Mouse (Mus musculus): Measurements from ENCODE around the gene Acss2. TPM values are rescaled to one million over a fixed set of nuclear protein-coding genes. Genes with fewer than 3 reads are reported as not detected.

Acss2 gene
- polyA plus RNA-seq, 1 experiment from 2014 or later: 20.8 TPM

- H3K27ac ChIP-seq: no peak overlapping the region
- H3K4me1 ChIP-seq (replicated peaks; ENCODE audit: insufficient read depth, low read length): 0 out of 2 replicates have a peak, but pooled peaks cover 3% of the 10 kb centered on the region
- 85% methylated on average over 4 of the region's 4 CpGs for WGBS
- TF ChIP-seq CTCF (IDR thresholded peaks at IDR 0.05; ENCODE audit: low read depth): no peak
- ATAC-seq (replicated peaks; ENCODE audit: low FRiP score, low read depth) (no peak), DNase-seq (ENCODE audit: low spot score) (no peak)
- H3K27me3 ChIP-seq (ENCODE audit: insufficient read depth, low read length): no peaks in the 10 kb centered on the region
- no peak overlapping the region for H3K4me2 ChIP-seq (ENCODE audit: low read length)
- H3K36me3 ChIP-seq (ENCODE audit: insufficient read depth, low read length): no peaks in the 10 kb centered on the region
- no peak overlapping the region for H3K9ac ChIP-seq (ENCODE audit: low read depth, low read length)
- no peak overlapping the region for H3K4me3 ChIP-seq (replicated peaks; ENCODE audit: low read depth, low read length)
- H3K9me3 ChIP-seq (replicated peaks; ENCODE audit: low read length): no peaks in the 10 kb centered on the region
Measured at GRCm38 (mm10) chr2:155606360-155606759, 88.6 kb downstream of the Acss2 start.

- H3K4me1 ChIP-seq (replicated peaks; ENCODE audit: insufficient read depth, low read length): no peaks in the 10 kb centered on the region; the same call in 1 of the 2 replicates
- no peaks in the 10 kb centered on the region for H3K27me3 ChIP-seq (ENCODE audit: insufficient read depth, low read length)
- no peak within 1 kb of the TSS for H3K4me3 ChIP-seq (replicated peaks; ENCODE audit: low read depth, low read length)
- TF ChIP-seq CTCF (IDR thresholded peaks at IDR 0.05; ENCODE audit: low read depth): no peak
- ATAC-seq (replicated peaks; ENCODE audit: low FRiP score, low read depth): no peak
- no peak within 1 kb of the TSS for H3K27ac ChIP-seq
- no peak within 1 kb of the TSS for H3K9ac ChIP-seq (ENCODE audit: low read depth, low read length)
- 30% methylated on average over 4 of the region's 4 CpGs for WGBS
- H3K9me3 ChIP-seq (replicated peaks; ENCODE audit: low read length): no peaks in the 10 kb centered on the region
- no peaks in the 10 kb centered on the region for H3K36me3 ChIP-seq (ENCODE audit: insufficient read depth, low read length)
- no peak for DNase-seq (ENCODE audit: low spot score)
- no peak within 1 kb of the TSS for H3K4me2 ChIP-seq (ENCODE audit: low read length)
Measured at GRCm38 (mm10) chr2:155610978-155611377, 93.2 kb downstream of the Acss2 start, which contains the start of gene Myh7b. Gene Myh7b (plus strand): TSS chr2:155611212.

- H3K27ac ChIP-seq: no peak overlapping the region
- 84% methylated on average over 9 of the region's 9 CpGs for WGBS
- no peaks in the 10 kb centered on the region; the same call in 1 of the 2 replicates for H3K4me1 ChIP-seq (replicated peaks; ENCODE audit: insufficient read depth, low read length)
- H3K27me3 ChIP-seq (ENCODE audit: insufficient read depth, low read length): no peaks in the 10 kb centered on the region
- H3K4me2 ChIP-seq (ENCODE audit: low read length): no peak overlapping the region
- ATAC-seq (replicated peaks; ENCODE audit: low FRiP score, low read depth) (no peak), DNase-seq (ENCODE audit: low spot score) (no peak)
- no peak overlapping the region for H3K4me3 ChIP-seq (replicated peaks; ENCODE audit: low read depth, low read length)
- no peak for TF ChIP-seq CTCF (IDR thresholded peaks at IDR 0.05; ENCODE audit: low read depth)
- H3K9me3 ChIP-seq (replicated peaks; ENCODE audit: low read length): no peaks in the 10 kb centered on the region
- H3K36me3 ChIP-seq (ENCODE audit: insufficient read depth, low read length): no peaks in the 10 kb centered on the region
- H3K9ac ChIP-seq (ENCODE audit: low read depth, low read length): no peak overlapping the region
Measured at GRCm38 (mm10) chr2:155611834-155612550, 94.2 kb downstream of the Acss2 start.

GRCm38 (mm10) chr2:155613326-155613755 lies 95.6 kb downstream of the Acss2 start:
- WGBS: 3% methylated on average over 20 of the region's 20 CpGs
- Histone ChIP-seq H3K4me1 (replicated peaks; ENCODE audit: insufficient read depth, low read length) (no peaks in the 10 kb centered on the region; the same call in 1 of the 2 replicates), H3K9ac (ENCODE audit: low read depth, low read length) (no peak overlapping the region), H3K36me3 (ENCODE audit: insufficient read depth, low read length) (no peaks in the 10 kb centered on the region), H3K4me2 (ENCODE audit: low read length) (peak overlapping the region; percentile 47), H3K27ac (no peak overlapping the region), H3K27me3 (ENCODE audit: insufficient read depth, low read length) (no peaks in the 10 kb centered on the region), H3K9me3 (replicated peaks; ENCODE audit: low read length) (no peaks in the 10 kb centered on the region), H3K4me3 (replicated peaks; ENCODE audit: low read depth, low read length) (peak overlapping the region; percentile 13)
- ATAC-seq (replicated peaks; ENCODE audit: low FRiP score, low read depth) (peak; percentile 93), DNase-seq (ENCODE audit: low spot score) (peak; percentile 73)
- TF ChIP-seq CTCF (IDR thresholded peaks at IDR 0.05; ENCODE audit: low read depth): no peak

GRCm38 (mm10) chr2:155613953-155614352 lies 96.2 kb downstream of the Acss2 start:
- WGBS: 72% methylated on average over 8 of the region's 8 CpGs
- Histone ChIP-seq H3K4me1 (replicated peaks; ENCODE audit: insufficient read depth, low read length) (no peaks in the 10 kb centered on the region; the same call in 1 of the 2 replicates), H3K27ac (no peak overlapping the region), H3K4me2 (ENCODE audit: low read length) (peak overlapping the region; percentile 47; the same call in 1 of the 2 replicates), H3K36me3 (ENCODE audit: insufficient read depth, low read length) (no peaks in the 10 kb centered on the region), H3K4me3 (replicated peaks; ENCODE audit: low read depth, low read length) (no peak overlapping the region), H3K9me3 (replicated peaks; ENCODE audit: low read length) (no peaks in the 10 kb centered on the region), H3K27me3 (ENCODE audit: insufficient read depth, low read length) (no peaks in the 10 kb centered on the region), H3K9ac (ENCODE audit: low read depth, low read length) (no peak overlapping the region)
- ATAC-seq (replicated peaks; ENCODE audit: low FRiP score, low read depth) (no peak), DNase-seq (ENCODE audit: low spot score) (no peak)
- TF ChIP-seq CTCF (IDR thresholded peaks at IDR 0.05; ENCODE audit: low read depth): no peak

- H3K27me3 ChIP-seq (ENCODE audit: insufficient read depth, low read length): no peaks in the 10 kb centered on the region
- H3K36me3 ChIP-seq (ENCODE audit: insufficient read depth, low read length): no peaks in the 10 kb centered on the region
- H3K4me3 ChIP-seq (replicated peaks; ENCODE audit: low read depth, low read length): no peak overlapping the region
- no peaks in the 10 kb centered on the region for H3K9me3 ChIP-seq (replicated peaks; ENCODE audit: low read length)
- 49% methylated on average over 6 of the region's 6 CpGs for WGBS
- no peak overlapping the region for H3K9ac ChIP-seq (ENCODE audit: low read depth, low read length)
- H3K4me1 ChIP-seq (replicated peaks; ENCODE audit: insufficient read depth, low read length): no peaks in the 10 kb centered on the region; the same call in 1 of the 2 replicates
- no peak overlapping the region for H3K27ac ChIP-seq
- no peak for ATAC-seq (replicated peaks; ENCODE audit: low FRiP score, low read depth)
- no peak for TF ChIP-seq CTCF (IDR thresholded peaks at IDR 0.05; ENCODE audit: low read depth)
- DNase-seq (ENCODE audit: low spot score): no peak
- no peak overlapping the region for H3K4me2 ChIP-seq (ENCODE audit: low read length)
Measured at GRCm38 (mm10) chr2:155616971-155617370, 99.2 kb downstream of the Acss2 start.

All from kidney, postnatal 0 days (tissue).